10 mouse cellular contexts compared by ENCODE assay signal in the genomic region with DNA sequence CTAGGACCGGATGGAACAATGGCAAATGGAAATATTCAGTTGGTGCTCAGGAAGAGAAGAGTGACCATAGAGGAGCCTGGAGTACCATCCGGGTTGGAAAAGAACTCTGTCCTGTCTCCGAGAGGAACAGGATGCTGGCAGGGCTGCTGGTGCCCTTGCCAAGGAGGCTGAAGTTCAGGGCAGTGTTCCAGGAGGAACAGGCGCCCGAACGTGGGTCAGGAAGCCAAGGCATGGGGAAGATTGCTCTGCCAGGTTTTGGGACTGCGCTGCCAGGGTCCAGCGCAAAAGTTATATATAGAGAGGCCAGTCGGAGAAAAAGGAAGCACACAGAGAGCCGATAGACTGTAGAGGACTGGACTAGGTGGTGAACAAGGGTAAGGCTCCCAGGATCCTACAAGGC.
DNase-seq lines count a peak whose midpoint lies in the region; ATAC-seq and TF ChIP-seq lines count a peak whose summit lies in the region.
"Had no signal": no experiment of that assay in that cellular context is flagged by ENCODE, and none has a peak within 500 bp of the region (broad histone marks: within the 10 kb centered on the region; RNA-seq: fewer than 3 reads in every experiment).

No protein-coding gene starts in this region.

- no peaks in the 10 kb centered on the region for H3K27me3 ChIP-seq in cerebellum, adult 2 months (ENCODE audit: control insufficient read depth, insufficient read depth, low read length)
- H3K27me3 ChIP-seq in heart, embryonic 15.5 days: no peaks in the 10 kb centered on the region
- no peaks in the 10 kb centered on the region for H3K27me3 ChIP-seq in neural tube, embryonic 15.5 days (replicated peaks)
- no peaks in the 10 kb centered on the region for H3K27me3 ChIP-seq in midbrain, embryonic 11.5 days (ENCODE audit: control insufficient read depth, insufficient read depth, low read length)
- H3K27me3 ChIP-seq: Patski had no signal

- H3K9ac ChIP-seq in heart, embryonic 15.5 days: no peak overlapping the region
- no peak overlapping the region for H3K9ac ChIP-seq in neural tube, embryonic 15.5 days (replicated peaks)
- H3K9ac ChIP-seq in midbrain, embryonic 11.5 days (ENCODE audit: low read length): no peak overlapping the region

- no peak for TF ChIP-seq POLR2A in cerebellum, adult 2 months (IDR thresholded peaks at IDR 0.05; ENCODE audit: borderline replicate concordance, insufficient read depth, low read length)

- no peak overlapping the region for H3K27ac ChIP-seq in cerebellum, adult 2 months (ENCODE audit: insufficient read depth, low read length)
- peak overlapping the region; percentile 60; the same call in 1 of the 2 replicates for H3K27ac ChIP-seq in heart, embryonic 15.5 days
- no peak overlapping the region for H3K27ac ChIP-seq in neural tube, embryonic 15.5 days (replicated peaks)
- no peak overlapping the region for H3K27ac ChIP-seq in midbrain, embryonic 11.5 days (ENCODE audit: low read depth, low read length)

- H3K4me3 ChIP-seq in cerebellum, adult 2 months (replicated peaks; ENCODE audit: insufficient read depth, low read depth, low read length): peak overlapping the region; percentile 24
- H3K4me3 ChIP-seq in heart, embryonic 15.5 days: no peak overlapping the region
- no peak overlapping the region for H3K4me3 ChIP-seq in neural tube, embryonic 15.5 days (replicated peaks)
- no peak overlapping the region for H3K4me3 ChIP-seq in midbrain, embryonic 11.5 days (ENCODE audit: low read depth, low read length)
- H3K4me3 ChIP-seq: erythroblast, embryonic 14.5 days had no signal

- WGBS in cerebellum, adult 2 months: 3% methylated on average over 10 of the region's 10 CpGs
- 61% methylated on average over 10 of the region's 10 CpGs for WGBS in heart, embryonic 15.5 days
- WGBS in neural tube, embryonic 15.5 days: 85% methylated on average over 10 of the region's 10 CpGs
- whole genome bisulfite sequencing in midbrain, embryonic 11.5 days: 90% methylated on average over 10 of the region's 10 CpGs

- H3K9me3 ChIP-seq in heart, embryonic 15.5 days (replicated peaks): no peaks in the 10 kb centered on the region
- no peaks in the 10 kb centered on the region for H3K9me3 ChIP-seq in neural tube, embryonic 15.5 days (replicated peaks)
- H3K9me3 ChIP-seq in midbrain, embryonic 11.5 days (ENCODE audit: control insufficient read depth, low read length): no peaks in the 10 kb centered on the region; the same call in 1 of the 2 replicates

- no peaks in the 10 kb centered on the region for H3K36me3 ChIP-seq in heart, embryonic 15.5 days
- no peaks in the 10 kb centered on the region for H3K36me3 ChIP-seq in neural tube, embryonic 15.5 days
- no peaks in the 10 kb centered on the region for H3K36me3 ChIP-seq in midbrain, embryonic 11.5 days (ENCODE audit: control insufficient read depth, insufficient read depth, low read length)

- peak; percentile 50 for ATAC-seq in heart, embryonic 15.5 days (replicated peaks; ENCODE audit: insufficient number of reproducible peaks, insufficient read depth, low FRiP score, low read depth)
- ATAC-seq in neural tube, embryonic 15.5 days (ENCODE audit: low FRiP score): no peak
- ATAC-seq in midbrain, embryonic 11.5 days (ENCODE audit: low FRiP score): no peak
- ATAC-seq: Patski had no signal

- DNase-seq in layer of hippocampus, postnatal 10 days (ENCODE audit: low spot score in 2 of 2): peak; percentile 49 to 56
- no peak for DNase-seq in layer of hippocampus, adult 11-12 months (ENCODE audit: low spot score)
- DNase-seq in adipocyte (ENCODE audit: low spot score): peak; percentile 71
- peak; percentile 84 to 88 for DNase-seq in cerebellum, adult 2 months
- peak; percentile 85 for DNase-seq in lung, postnatal 14 days
- DNase-seq in midbrain, embryonic 11.5 days (ENCODE audit: low spot score, missing footprints): no peak

- TF ChIP-seq CTCF in cerebellum, adult 2 months (IDR thresholded peaks at IDR 0.05; ENCODE audit: borderline replicate concordance, insufficient read depth, low read depth, low read length): no peak

- H3K4me2 ChIP-seq in heart, embryonic 15.5 days: no peak overlapping the region
- H3K4me2 ChIP-seq in neural tube, embryonic 15.5 days: no peak overlapping the region
- H3K4me2 ChIP-seq in midbrain, embryonic 11.5 days: no peak overlapping the region

- no peaks in the 10 kb centered on the region for H3K4me1 ChIP-seq in cerebellum, adult 2 months (ENCODE audit: control insufficient read depth, insufficient read depth, low read length)
- H3K4me1 ChIP-seq in heart, embryonic 15.5 days (replicated peaks): peaks cover 6% of the 10 kb centered on the region
- H3K4me1 ChIP-seq in neural tube, embryonic 15.5 days: peaks cover 4% of the 10 kb centered on the region; the same call in 1 of the 2 replicates
- no peaks in the 10 kb centered on the region for H3K4me1 ChIP-seq in midbrain, embryonic 11.5 days (ENCODE audit: control insufficient read depth, insufficient read depth, low read length)

Comparison
In these comparisons a context has a peak if more than half of its experiments do, and no peak if none do; other contexts are left out.
1. DNase-seq: peak in layer of hippocampus, postnatal 10 days (2 of 2), adipocyte (single experiment), cerebellum, adult 2 months (2 of 2) and lung, postnatal 14 days (single experiment); none in layer of hippocampus, adult 11-12 months (single experiment) and midbrain, embryonic 11.5 days (single experiment).